Mouse (Mus musculus): ENCODE data around the gene Il12rb1. TPM values are rescaled to one million over a fixed set of nuclear protein-coding genes. Genes with fewer than 3 reads are reported as not detected.
A peak's percentile ranks its signal among the peaks of the same experiment; 100 is the strongest.

Il12rb1 gene
- polyA plus RNA-seq, 1 experiment from 2014 or later: 0.36 TPM

GRCm38 (mm10) chr8:70775851-70776495 lies 32.3 kb upstream of the Il12rb1 start:
- no peaks in the 10 kb centered on the region for H3K9me3 ChIP-seq
- H3K4me1 ChIP-seq: peaks cover 48% of the 10 kb centered on the region
- H3K4me2 ChIP-seq: peak overlapping the region; percentile 87
- peak overlapping the region; percentile 90 for H3K4me3 ChIP-seq
- no peak for ATAC-seq (replicated peaks)
- H3K27me3 ChIP-seq (replicated peaks): no peaks in the 10 kb centered on the region
- H3K27ac ChIP-seq: peak overlapping the region; percentile 98
- peaks cover 27% of the 10 kb centered on the region for H3K36me3 ChIP-seq (replicated peaks)
- 2% methylated on average over 34 of the region's 34 CpGs for WGBS
- H3K9ac ChIP-seq: peak overlapping the region; percentile 99

GRCm38 (mm10) chr8:70776496-70777444 lies 31.5 kb upstream of the Il12rb1 start, which contains the start of gene Pik3r2:
TSS of gene Pik3r2 (minus strand) at chr8:70776713.
- H3K9me3 ChIP-seq: no peaks in the 10 kb centered on the region
- H3K9ac ChIP-seq: peak within 1 kb of the TSS; percentile 99
- H3K27ac ChIP-seq: peak within 1 kb of the TSS; percentile 98
- peaks cover 48% of the 10 kb centered on the region for H3K4me1 ChIP-seq
- peaks cover 26% of the 10 kb centered on the region for H3K36me3 ChIP-seq (replicated peaks)
- peak within 1 kb of the TSS; percentile 90 for H3K4me3 ChIP-seq
- no peaks in the 10 kb centered on the region for H3K27me3 ChIP-seq (replicated peaks)
- peak within 1 kb of the TSS; percentile 87 for H3K4me2 ChIP-seq
- WGBS: under 1% methylated on average over 94 of the region's 94 CpGs
- peak; percentile 95 for ATAC-seq (replicated peaks)

GRCm38 (mm10) chr8:70780093-70780492 lies 28.2 kb upstream of the Il12rb1 start:
- Histone ChIP-seq H3K36me3 (replicated peaks) (peaks cover 32% of the 10 kb centered on the region; the same call in 1 of the 2 replicates), H3K27me3 (replicated peaks) (no peaks in the 10 kb centered on the region), H3K27ac (no peak overlapping the region), H3K4me1 (peaks cover 21% of the 10 kb centered on the region), H3K4me3 (no peak overlapping the region), H3K9ac (no peak overlapping the region), H3K9me3 (no peaks in the 10 kb centered on the region), H3K4me2 (no peak overlapping the region)
- WGBS: 77% methylated on average over 11 of the region's 11 CpGs
- ATAC-seq (replicated peaks): no peak

- 88% methylated on average over 25 of the region's 25 CpGs for WGBS
- no peak for ATAC-seq (replicated peaks)
- Histone ChIP-seq H3K4me1 (peaks cover 13% of the 10 kb centered on the region), H3K4me2 (no peak overlapping the region), H3K27ac (no peak overlapping the region), H3K9ac (no peak overlapping the region), H3K36me3 (replicated peaks) (peaks cover 42% of the 10 kb centered on the region; the same call in 1 of the 2 replicates), H3K9me3 (no peaks in the 10 kb centered on the region), H3K27me3 (replicated peaks) (no peaks in the 10 kb centered on the region), H3K4me3 (no peak overlapping the region)
Observed at GRCm38 (mm10) chr8:70786291-70787050, 21.8 kb upstream of the Il12rb1 start.

GRCm38 (mm10) chr8:70787051-70787445 lies 21.2 kb upstream of the Il12rb1 start:
- WGBS: 91% methylated on average over 3 of the region's 3 CpGs
- no peak overlapping the region for H3K27ac ChIP-seq
- ATAC-seq (replicated peaks): no peak
- no peak overlapping the region for H3K9ac ChIP-seq
- H3K27me3 ChIP-seq (replicated peaks): no peaks in the 10 kb centered on the region
- peaks cover 37% of the 10 kb centered on the region; the same call in 1 of the 2 replicates for H3K36me3 ChIP-seq (replicated peaks)
- H3K9me3 ChIP-seq: no peaks in the 10 kb centered on the region
- H3K4me3 ChIP-seq: no peak overlapping the region
- no peak overlapping the region for H3K4me2 ChIP-seq
- peaks cover 19% of the 10 kb centered on the region for H3K4me1 ChIP-seq

- H3K9ac ChIP-seq: no peak overlapping the region
- H3K4me3 ChIP-seq: no peak overlapping the region
- H3K9me3 ChIP-seq: no peaks in the 10 kb centered on the region
- no peak overlapping the region for H3K27ac ChIP-seq
- H3K36me3 ChIP-seq (replicated peaks): peaks cover 37% of the 10 kb centered on the region; the same call in 1 of the 2 replicates
- peaks cover 24% of the 10 kb centered on the region for H3K4me1 ChIP-seq
- no peak for ATAC-seq (replicated peaks)
- no peaks in the 10 kb centered on the region for H3K27me3 ChIP-seq (replicated peaks)
- 29% methylated on average over 30 of the region's 30 CpGs for WGBS
- H3K4me2 ChIP-seq: no peak overlapping the region
Observed at GRCm38 (mm10) chr8:70787941-70788667, 20.1 kb upstream of the Il12rb1 start.

GRCm38 (mm10) chr8:70789046-70789445 lies 19.2 kb upstream of the Il12rb1 start:
- no peaks in the 10 kb centered on the region for H3K27me3 ChIP-seq (replicated peaks)
- H3K4me3 ChIP-seq: no peak overlapping the region
- ATAC-seq (replicated peaks): no peak
- WGBS: 85% methylated on average over 10 of the region's 10 CpGs
- H3K4me2 ChIP-seq: no peak overlapping the region
- H3K9me3 ChIP-seq: no peaks in the 10 kb centered on the region
- H3K36me3 ChIP-seq (replicated peaks): peaks cover 30% of the 10 kb centered on the region; the same call in 1 of the 2 replicates
- no peak overlapping the region for H3K9ac ChIP-seq
- no peak overlapping the region for H3K27ac ChIP-seq
- H3K4me1 ChIP-seq: peaks cover 30% of the 10 kb centered on the region

- H3K4me2 ChIP-seq: peak overlapping the region; percentile 53
- no peaks in the 10 kb centered on the region for H3K9me3 ChIP-seq
- ATAC-seq (replicated peaks): no peak
- peak overlapping the region; percentile 21; the same call in 1 of the 2 replicates for H3K9ac ChIP-seq
- peaks cover 4% of the 10 kb centered on the region; the same call in 1 of the 2 replicates for H3K27me3 ChIP-seq (replicated peaks)
- peaks cover 18% of the 10 kb centered on the region; the same call in 1 of the 2 replicates for H3K36me3 ChIP-seq (replicated peaks)
- peaks cover 31% of the 10 kb centered on the region for H3K4me1 ChIP-seq
- 64% methylated on average over 8 of the region's 8 CpGs for WGBS
- peak overlapping the region; percentile 59; the same call in 1 of the 2 replicates for H3K4me3 ChIP-seq
- no peak overlapping the region for H3K27ac ChIP-seq
Observed at GRCm38 (mm10) chr8:70790846-70791245, 17.4 kb upstream of the Il12rb1 start.

GRCm38 (mm10) chr8:70791294-70791701 lies 17.0 kb upstream of the Il12rb1 start:
- 78% methylated on average over 7 of the region's 7 CpGs for WGBS
- Histone ChIP-seq H3K27me3 (replicated peaks) (peaks cover 4% of the 10 kb centered on the region; the same call in 1 of the 2 replicates), H3K4me3 (peak overlapping the region; percentile 59), H3K4me2 (peak overlapping the region; percentile 53), H3K4me1 (peaks cover 36% of the 10 kb centered on the region), H3K27ac (no peak overlapping the region), H3K9ac (peak overlapping the region; percentile 21; the same call in 1 of the 2 replicates), H3K36me3 (replicated peaks) (peaks cover 14% of the 10 kb centered on the region; the same call in 1 of the 2 replicates), H3K9me3 (no peaks in the 10 kb centered on the region)
- no peak for ATAC-seq (replicated peaks)

- peak overlapping the region; percentile 88 for H3K27ac ChIP-seq
- peaks cover 4% of the 10 kb centered on the region; the same call in 1 of the 2 replicates for H3K27me3 ChIP-seq (replicated peaks)
- H3K36me3 ChIP-seq (replicated peaks): 0 out of 2 replicates have a peak, but pooled peaks cover 9% of the 10 kb centered on the region
- H3K9me3 ChIP-seq: no peaks in the 10 kb centered on the region
- WGBS: 6% methylated on average over 58 of the region's 58 CpGs
- H3K4me1 ChIP-seq: peaks cover 40% of the 10 kb centered on the region
- ATAC-seq (replicated peaks): peak; percentile 84
- H3K4me3 ChIP-seq: peak overlapping the region; percentile 59
- H3K9ac ChIP-seq: peak overlapping the region; percentile 73
- peak overlapping the region; percentile 53 for H3K4me2 ChIP-seq
Observed at GRCm38 (mm10) chr8:70791975-70792691, 16.1 kb upstream of the Il12rb1 start.

Measured in midbrain, embryonic 15.5 days (tissue).